Mouse (Mus musculus) frontal cortex, postnatal 10 days (tissue): ENCODE data around the gene Vmn1r169.
"Not testable (repeated sequence)": the region's sequence is repeated elsewhere in the genome, so short reads cannot be mapped to it uniquely, and the experiment has no call there.

Experiments used
- DNase-seq, 2 experiments: peaks; one replicate each; pipeline ENCODE4 v3.0.0; 2022; ENCODE audit warnings: low spot score in 2 of 2, mixed read lengths in 1 of 2

Gene Vmn1r169

GRCm38 (mm10) chr7:23575226-23575625, at the start of gene Vmn1r169:
TSS of gene Vmn1r169 (plus strand) at chr7:23575526.
- DNase-seq = not testable (repeated sequence)

- not testable (repeated sequence) for DNase-seq
Measured at GRCm38 (mm10) chr7:23539432-23539831, 35.9 kb upstream of the Vmn1r169 start, which contains the start of gene Vmn1r168. TSS of gene Vmn1r168 (plus strand) at chr7:23539732.

GRCm38 (mm10) chr7:23605875-23606274, 30.5 kb downstream of the Vmn1r169 start, which contains the start of gene Vmn1r170:
TSS of gene Vmn1r170 (plus strand) at chr7:23606175.
- DNase-seq = not testable (repeated sequence)
